Mouse (Mus musculus): ENCODE results near the gene Lin54. TPM values are rescaled to one million over a fixed set of nuclear protein-coding genes. Genes with fewer than 3 reads are reported as not detected.
A peak's percentile ranks its signal among the peaks of the same experiment; 100 is the strongest.

Gene Lin54
- polyA plus RNA-seq (2012; ENCODE audit: insufficient read depth, low replicate concordance), result 0.39 TPM in 1 of 2 replicates, not detected in the other

GRCm38 (mm10) chr5:100500458-100500961, at the start of gene Lin54:
Gene Lin54 (minus strand): TSS chr5:100500639.
- Histone ChIP-seq H3K4me1 (peaks cover 46% of the 10 kb centered on the region), H3K4me3 (replicated peaks) (peak within 1 kb of the TSS; percentile 97), H3K9me3 (no peaks in the 10 kb centered on the region), H3K36me3 (replicated peaks; ENCODE audit: low read length) (no peaks in the 10 kb centered on the region), H3K27me3 (replicated peaks) (no peaks in the 10 kb centered on the region)
- no peak for TF ChIP-seq FLI1 (IDR thresholded peaks at IDR 0.05; ENCODE audit: low read length)
- TF ChIP-seq GATA1 (IDR thresholded peaks at IDR 0.05; ENCODE audit: borderline replicate concordance, low read length), result no peak

DNA sequence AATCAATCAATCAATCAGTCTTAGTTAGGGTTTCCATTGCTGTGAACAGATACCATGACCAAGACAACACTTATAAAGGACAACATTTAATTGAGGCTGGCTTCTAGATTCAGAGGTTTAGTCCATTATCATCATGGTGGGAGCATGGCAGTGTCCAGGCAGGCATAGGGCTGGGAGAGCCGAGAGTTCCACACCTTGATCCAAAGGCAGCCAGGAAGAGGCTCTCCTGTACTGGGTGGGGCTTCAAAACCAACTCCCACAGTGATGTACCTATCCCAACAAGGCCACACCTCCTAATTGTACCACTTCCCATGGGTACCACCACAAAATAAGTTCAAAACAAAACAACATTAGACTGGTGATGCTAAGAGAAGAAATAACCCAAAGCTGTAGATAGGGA, 49.7 kb upstream of the Lin54 start:
- Histone ChIP-seq H3K9me3 (no peaks in the 10 kb centered on the region), H3K36me3 (replicated peaks; ENCODE audit: low read length) (peaks cover 51% of the 10 kb centered on the region), H3K4me1 (peaks cover 9% of the 10 kb centered on the region; the same call in 1 of the 2 replicates), H3K4me3 (replicated peaks) (no peak overlapping the region), H3K27me3 (replicated peaks) (peaks cover 3% of the 10 kb centered on the region)
- TF ChIP-seq GATA1 (IDR thresholded peaks at IDR 0.05; ENCODE audit: borderline replicate concordance, low read length), result no peak
- TF ChIP-seq FLI1 (IDR thresholded peaks at IDR 0.05; ENCODE audit: low read length), result no peak

DNA sequence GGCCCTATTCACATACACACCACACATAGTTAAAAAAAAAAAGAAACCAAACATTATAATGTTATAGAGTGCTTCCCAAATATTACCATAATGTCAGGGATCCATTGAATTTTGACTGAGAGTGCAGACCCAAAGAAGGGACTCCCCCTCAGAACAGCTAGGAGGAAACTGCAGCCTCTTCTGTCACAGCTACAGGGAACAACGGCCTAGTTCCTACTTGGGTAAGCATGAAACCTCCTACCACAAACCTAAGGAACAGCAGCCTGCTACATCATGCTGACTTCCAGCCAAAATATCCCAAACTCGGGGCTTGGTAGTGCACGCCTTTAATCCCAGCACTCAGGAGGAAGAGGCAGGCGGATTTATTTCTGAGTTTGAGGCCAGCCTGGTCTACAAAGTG, 48.9 kb upstream of the Lin54 start:
- H3K4me1 ChIP-seq, result peaks cover 9% of the 10 kb centered on the region; the same call in 1 of the 2 replicates
- peaks cover 60% of the 10 kb centered on the region for H3K36me3 ChIP-seq (replicated peaks; ENCODE audit: low read length)
- no peak overlapping the region for H3K4me3 ChIP-seq (replicated peaks)
- TF ChIP-seq GATA1 (IDR thresholded peaks at IDR 0.05; ENCODE audit: borderline replicate concordance, low read length) (no peak), FLI1 (IDR thresholded peaks at IDR 0.05; ENCODE audit: low read length) (no peak)
- peaks cover 3% of the 10 kb centered on the region for H3K27me3 ChIP-seq (replicated peaks)
- no peaks in the 10 kb centered on the region for H3K9me3 ChIP-seq

DNA sequence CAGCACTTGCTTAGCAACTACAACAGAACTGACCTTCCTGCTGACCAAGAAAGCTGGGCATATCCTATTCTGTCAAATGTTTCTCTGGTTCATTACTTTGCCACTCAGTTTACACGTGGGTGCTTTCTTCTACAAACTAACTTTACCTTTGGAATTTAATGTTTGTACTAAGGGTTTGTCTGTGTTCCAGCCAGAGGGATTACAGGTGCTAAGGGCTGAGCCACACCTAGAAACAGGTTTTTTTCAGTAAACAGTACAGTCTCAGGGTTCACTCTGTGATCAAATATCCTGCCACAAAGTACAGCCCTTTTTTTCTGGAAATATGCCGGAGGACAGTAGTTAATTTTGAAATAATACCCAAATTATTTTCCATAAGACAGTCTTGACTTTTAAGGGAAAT, 47.8 kb upstream of the Lin54 start:
- H3K9me3 ChIP-seq, result no peaks in the 10 kb centered on the region
- H3K4me1 ChIP-seq, result peaks cover 7% of the 10 kb centered on the region; the same call in 1 of the 2 replicates
- peaks cover 71% of the 10 kb centered on the region for H3K36me3 ChIP-seq (replicated peaks; ENCODE audit: low read length)
- no peak overlapping the region for H3K4me3 ChIP-seq (replicated peaks)
- TF ChIP-seq GATA1 (IDR thresholded peaks at IDR 0.05; ENCODE audit: borderline replicate concordance, low read length) (no peak), FLI1 (IDR thresholded peaks at IDR 0.05; ENCODE audit: low read length) (no peak)
- peaks cover 1% of the 10 kb centered on the region for H3K27me3 ChIP-seq (replicated peaks)

DNA sequence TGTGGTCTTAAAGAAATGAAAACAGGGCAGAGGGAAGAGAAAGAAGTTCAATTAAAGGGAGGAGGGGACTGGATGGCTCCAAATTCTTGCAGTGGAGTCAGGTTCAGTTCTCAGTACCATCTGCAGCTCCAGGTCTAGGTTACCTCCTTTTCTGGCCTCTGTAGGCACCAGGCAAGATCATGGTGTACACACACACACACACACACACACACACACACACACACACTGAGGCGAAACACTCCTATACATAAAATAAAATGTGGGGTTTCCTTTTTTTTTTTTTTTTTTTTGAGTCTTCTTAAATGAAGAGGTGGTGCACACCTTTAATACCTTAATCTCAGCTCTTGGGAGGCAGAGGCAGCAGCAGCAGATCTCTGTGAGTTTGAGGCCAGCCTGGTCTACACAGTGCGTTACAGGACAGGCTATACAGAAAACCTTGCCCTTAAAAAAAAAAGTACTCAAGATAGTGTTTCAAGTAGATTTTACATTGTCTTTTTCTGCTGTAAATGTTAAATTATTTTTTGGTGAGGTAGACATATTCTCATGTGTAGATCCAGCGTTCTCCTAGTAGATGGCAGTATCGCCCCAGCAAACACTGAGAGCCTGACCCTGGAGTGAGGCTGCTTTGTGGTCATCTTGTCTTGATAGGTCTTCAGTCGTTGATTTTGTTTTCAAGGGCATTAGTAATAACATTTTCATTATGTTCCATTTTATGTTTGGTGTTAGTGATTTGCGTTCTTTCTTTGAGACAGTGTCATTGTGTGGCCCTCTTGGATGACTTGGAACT, 46.0 kb upstream of the Lin54 start:
- H3K4me1 ChIP-seq, result peaks cover 7% of the 10 kb centered on the region; the same call in 1 of the 2 replicates
- H3K9me3 ChIP-seq, result no peaks in the 10 kb centered on the region
- TF ChIP-seq FLI1 (IDR thresholded peaks at IDR 0.05; ENCODE audit: low read length), result no peak
- no peak for TF ChIP-seq GATA1 (IDR thresholded peaks at IDR 0.05; ENCODE audit: borderline replicate concordance, low read length)
- H3K27me3 ChIP-seq (replicated peaks), result no peaks in the 10 kb centered on the region
- H3K4me3 ChIP-seq (replicated peaks), result no peak overlapping the region
- H3K36me3 ChIP-seq (replicated peaks; ENCODE audit: low read length), result peaks cover 87% of the 10 kb centered on the region

- Histone ChIP-seq H3K9me3 (no peaks in the 10 kb centered on the region), H3K36me3 (replicated peaks; ENCODE audit: low read length) (peaks cover 89% of the 10 kb centered on the region), H3K4me1 (peaks cover 10% of the 10 kb centered on the region; the same call in 1 of the 2 replicates), H3K4me3 (replicated peaks) (no peak overlapping the region), H3K27me3 (replicated peaks) (no peaks in the 10 kb centered on the region)
- TF ChIP-seq GATA1 (IDR thresholded peaks at IDR 0.05; ENCODE audit: borderline replicate concordance, low read length) (no peak), FLI1 (IDR thresholded peaks at IDR 0.05; ENCODE audit: low read length) (no peak)
Observed at GRCm38 (mm10) chr5:100536638-100537037, 36.2 kb upstream of the Lin54 start.

- no peak for TF ChIP-seq FLI1 (IDR thresholded peaks at IDR 0.05; ENCODE audit: low read length)
- no peak for TF ChIP-seq GATA1 (IDR thresholded peaks at IDR 0.05; ENCODE audit: borderline replicate concordance, low read length)
- H3K27me3 ChIP-seq (replicated peaks), result no peaks in the 10 kb centered on the region
- no peaks in the 10 kb centered on the region for H3K9me3 ChIP-seq
- peaks cover 11% of the 10 kb centered on the region; the same call in 1 of the 2 replicates for H3K4me1 ChIP-seq
- H3K36me3 ChIP-seq (replicated peaks; ENCODE audit: low read length), result peaks cover 89% of the 10 kb centered on the region
- no peak overlapping the region for H3K4me3 ChIP-seq (replicated peaks)
Observed at GRCm38 (mm10) chr5:100535826-100536225, 35.4 kb upstream of the Lin54 start.

DNA sequence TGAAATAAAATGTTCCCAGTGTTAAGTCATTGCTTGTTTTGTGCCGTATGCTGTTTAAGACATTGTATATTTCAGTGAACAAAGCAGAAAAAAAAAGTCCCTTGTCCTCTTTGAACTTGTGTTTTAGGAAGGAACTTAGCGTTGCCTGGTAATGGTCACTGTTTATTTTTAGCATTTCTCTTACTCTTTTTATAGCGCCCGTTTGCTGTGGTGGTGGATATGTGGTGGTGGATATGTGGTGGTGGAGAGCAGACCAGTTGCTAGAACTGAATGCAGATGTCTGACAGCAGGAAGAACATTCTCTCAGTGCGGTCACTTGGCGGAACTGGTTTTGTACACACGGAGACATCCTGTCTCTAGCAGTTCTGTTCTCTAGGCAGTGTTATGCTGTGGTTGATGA, 25.7 kb upstream of the Lin54 start:
- no peaks in the 10 kb centered on the region for H3K27me3 ChIP-seq (replicated peaks)
- H3K4me1 ChIP-seq, result peaks cover 66% of the 10 kb centered on the region
- TF ChIP-seq GATA1 (IDR thresholded peaks at IDR 0.05; ENCODE audit: borderline replicate concordance, low read length) (no peak), FLI1 (IDR thresholded peaks at IDR 0.05; ENCODE audit: low read length) (no peak)
- H3K36me3 ChIP-seq (replicated peaks; ENCODE audit: low read length), result peaks cover 56% of the 10 kb centered on the region
- no peaks in the 10 kb centered on the region for H3K9me3 ChIP-seq
- peak overlapping the region; percentile 84 for H3K4me3 ChIP-seq (replicated peaks)

GRCm38 (mm10) chr5:100525620-100526019, 25.2 kb upstream of the Lin54 start:
- peak overlapping the region; percentile 84 for H3K4me3 ChIP-seq (replicated peaks)
- peaks cover 51% of the 10 kb centered on the region for H3K36me3 ChIP-seq (replicated peaks; ENCODE audit: low read length)
- peaks cover 70% of the 10 kb centered on the region for H3K4me1 ChIP-seq
- no peaks in the 10 kb centered on the region for H3K27me3 ChIP-seq (replicated peaks)
- H3K9me3 ChIP-seq, result no peaks in the 10 kb centered on the region
- TF ChIP-seq FLI1 (IDR thresholded peaks at IDR 0.05; ENCODE audit: low read length), result no peak
- no peak for TF ChIP-seq GATA1 (IDR thresholded peaks at IDR 0.05; ENCODE audit: borderline replicate concordance, low read length)

GRCm38 (mm10) chr5:100524921-100525320, 24.5 kb upstream of the Lin54 start:
- Histone ChIP-seq H3K4me1 (peaks cover 77% of the 10 kb centered on the region), H3K4me3 (replicated peaks) (no peak overlapping the region), H3K9me3 (no peaks in the 10 kb centered on the region), H3K36me3 (replicated peaks; ENCODE audit: low read length) (peaks cover 46% of the 10 kb centered on the region), H3K27me3 (replicated peaks) (no peaks in the 10 kb centered on the region)
- no peak for TF ChIP-seq GATA1 (IDR thresholded peaks at IDR 0.05; ENCODE audit: borderline replicate concordance, low read length)
- no peak for TF ChIP-seq FLI1 (IDR thresholded peaks at IDR 0.05; ENCODE audit: low read length)
